Mouse (Mus musculus): ENCODE data around the gene Opa3. TPM values are rescaled to one million over a fixed set of nuclear protein-coding genes. Genes with fewer than 3 reads are reported as not detected.
A peak's percentile ranks its signal among the peaks of the same experiment; 100 is the strongest.

Opa3 gene
- polyA plus RNA-seq, 1 experiment, result 11.6 TPM

GRCm38 (mm10) chr7:19283406-19283804 lies 55.3 kb downstream of the Opa3 start:
- Histone ChIP-seq H3K4me3 (replicated peaks) (peak overlapping the region; percentile 91), H3K4me1 (peaks cover 31% of the 10 kb centered on the region), H3K9me3 (no peaks in the 10 kb centered on the region), H3K36me3 (replicated peaks; ENCODE audit: low read length) (no peaks in the 10 kb centered on the region), H3K27me3 (replicated peaks) (peaks cover 57% of the 10 kb centered on the region)
- no peak for TF ChIP-seq FLI1 (IDR thresholded peaks at IDR 0.05; ENCODE audit: low read length)

DNA sequence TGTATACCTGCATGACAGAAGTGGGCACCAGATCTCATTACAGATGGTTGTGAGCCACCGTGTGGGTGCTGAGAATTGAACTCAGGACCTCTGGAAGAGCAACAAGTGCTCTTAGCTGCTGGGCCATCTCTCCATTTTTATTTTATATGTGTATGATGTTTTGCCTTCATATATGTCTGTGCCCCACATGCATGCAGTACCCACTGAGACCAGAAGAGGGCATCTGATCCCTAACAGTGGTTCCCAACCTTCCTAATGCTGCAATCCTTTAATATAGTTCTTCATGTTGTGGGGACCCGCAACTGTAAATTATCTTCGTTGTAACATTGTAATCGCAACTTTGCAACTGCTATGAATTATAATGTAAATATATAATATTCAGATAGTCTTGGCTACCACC lies 56.6 kb downstream of the Opa3 start:
- H3K4me3 ChIP-seq (replicated peaks), result no peak overlapping the region
- peaks cover 48% of the 10 kb centered on the region for H3K27me3 ChIP-seq (replicated peaks)
- TF ChIP-seq GATA1 (IDR thresholded peaks at IDR 0.05; ENCODE audit: borderline replicate concordance, low read length), result no peak
- no peak for TF ChIP-seq FLI1 (IDR thresholded peaks at IDR 0.05; ENCODE audit: low read length)
- H3K9me3 ChIP-seq, result no peaks in the 10 kb centered on the region
- H3K4me1 ChIP-seq, result peaks cover 21% of the 10 kb centered on the region
- H3K36me3 ChIP-seq (replicated peaks; ENCODE audit: low read length), result no peaks in the 10 kb centered on the region

DNA sequence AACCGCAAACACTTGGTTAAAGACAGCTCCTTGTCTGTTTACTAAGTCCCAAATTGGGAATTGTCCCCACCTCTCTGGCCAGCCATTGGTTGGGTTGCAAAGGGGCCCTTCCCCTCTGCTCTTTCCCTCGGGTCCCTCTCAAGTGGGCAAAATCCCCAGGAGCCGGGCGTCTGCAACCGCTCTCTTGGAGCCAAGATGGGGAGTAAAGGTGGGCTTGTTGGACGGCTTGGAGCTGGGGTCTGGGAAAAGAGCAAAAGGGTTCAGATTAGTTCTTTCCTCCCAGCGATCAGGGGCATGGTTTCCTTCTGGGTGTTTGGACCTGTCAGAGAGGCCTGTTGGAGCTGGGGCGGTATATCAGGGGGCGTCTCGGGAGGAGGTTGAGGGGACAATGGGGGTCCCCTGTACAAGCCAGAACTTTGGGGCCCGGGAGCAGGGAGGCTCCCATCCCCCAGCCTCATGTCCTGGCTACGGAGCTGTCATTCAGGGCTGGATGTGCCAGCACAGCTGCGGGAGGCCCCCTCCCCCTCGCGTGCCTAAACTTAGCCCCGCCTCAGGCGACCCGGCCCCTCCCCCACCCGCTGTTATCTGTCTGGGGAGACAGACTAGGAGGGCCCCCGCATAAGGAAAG lies 62.9 kb downstream of the Opa3 start:
- Histone ChIP-seq H3K4me3 (replicated peaks) (peak overlapping the region; percentile 90), H3K4me1 (peaks cover 29% of the 10 kb centered on the region), H3K36me3 (replicated peaks; ENCODE audit: low read length) (no peaks in the 10 kb centered on the region), H3K9me3 (no peaks in the 10 kb centered on the region), H3K27me3 (replicated peaks) (peaks cover 22% of the 10 kb centered on the region)
- TF ChIP-seq FLI1 (IDR thresholded peaks at IDR 0.05; ENCODE audit: low read length) (no peak), GATA1 (IDR thresholded peaks at IDR 0.05; ENCODE audit: borderline replicate concordance, low read length) (no peak)

DNA sequence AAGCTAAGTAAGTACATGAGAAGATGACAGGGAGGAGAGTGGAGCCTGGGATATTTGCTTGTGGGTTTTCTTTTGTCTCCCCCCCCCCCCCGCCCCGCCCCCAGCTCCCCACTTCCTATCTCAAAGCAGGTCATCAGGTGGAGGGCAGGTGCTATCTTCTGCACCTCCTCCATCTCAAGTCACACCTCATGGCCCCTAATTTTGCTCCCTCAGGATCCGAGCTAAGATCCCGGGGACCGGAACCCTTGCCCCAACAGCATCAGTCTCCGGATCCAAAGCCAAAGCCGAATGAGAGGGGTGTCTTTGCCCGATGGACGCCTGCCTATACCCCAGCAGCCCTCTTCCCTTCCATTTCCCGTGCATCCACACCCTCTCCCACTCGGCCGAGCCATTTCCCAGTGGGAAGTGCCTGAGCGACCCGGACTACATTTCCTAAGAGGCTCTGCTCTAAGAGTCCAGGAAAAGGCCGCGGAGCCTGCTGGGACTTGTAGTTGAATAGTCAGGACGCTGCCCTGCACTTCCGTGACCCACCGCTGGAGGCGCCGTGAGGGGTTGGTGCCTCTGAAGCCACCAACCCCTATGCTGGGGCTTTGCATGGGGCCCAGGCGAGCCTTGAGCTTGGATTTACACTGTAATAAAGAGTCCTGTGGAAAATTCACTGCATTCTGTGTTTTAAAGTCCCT lies 67.5 kb downstream of the Opa3 start:
- Histone ChIP-seq H3K4me3 (replicated peaks) (peak overlapping the region; percentile 92), H3K27me3 (replicated peaks) (peaks cover 2% of the 10 kb centered on the region), H3K36me3 (replicated peaks; ENCODE audit: low read length) (no peaks in the 10 kb centered on the region), H3K9me3 (no peaks in the 10 kb centered on the region), H3K4me1 (peaks cover 31% of the 10 kb centered on the region)
- TF ChIP-seq GATA1 (IDR thresholded peaks at IDR 0.05; ENCODE audit: borderline replicate concordance, low read length), result no peak
- no peak for TF ChIP-seq FLI1 (IDR thresholded peaks at IDR 0.05; ENCODE audit: low read length)

GRCm38 (mm10) chr7:19297034-19297433 lies 68.9 kb downstream of the Opa3 start:
- no peak overlapping the region for H3K4me3 ChIP-seq (replicated peaks)
- H3K9me3 ChIP-seq, result no peaks in the 10 kb centered on the region
- H3K27me3 ChIP-seq (replicated peaks), result peaks cover 9% of the 10 kb centered on the region
- H3K36me3 ChIP-seq (replicated peaks; ENCODE audit: low read length), result no peaks in the 10 kb centered on the region
- TF ChIP-seq FLI1 (IDR thresholded peaks at IDR 0.05; ENCODE audit: low read length) (no peak), GATA1 (IDR thresholded peaks at IDR 0.05; ENCODE audit: borderline replicate concordance, low read length) (no peak)
- H3K4me1 ChIP-seq, result peaks cover 29% of the 10 kb centered on the region

DNA sequence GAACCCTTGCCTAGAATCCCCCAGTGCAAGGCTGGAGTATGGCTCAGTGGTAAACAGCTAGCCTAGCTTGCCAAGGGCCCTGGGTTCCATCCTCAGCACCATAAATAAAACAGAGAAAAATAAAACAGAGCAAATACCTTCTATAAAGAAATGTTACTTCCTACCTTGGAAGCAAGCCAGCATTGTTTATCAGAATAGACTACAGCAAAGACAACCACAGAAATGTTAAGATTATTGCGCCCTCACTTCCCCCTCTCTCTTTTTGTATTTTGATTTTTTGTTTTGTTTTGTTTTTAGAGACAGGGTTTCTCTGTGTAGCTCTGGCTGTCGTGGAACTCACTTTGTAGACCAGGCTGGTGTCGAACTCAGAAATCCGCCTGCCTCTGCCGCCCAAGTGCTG lies 69.7 kb downstream of the Opa3 start:
- no peak for TF ChIP-seq GATA1 (IDR thresholded peaks at IDR 0.05; ENCODE audit: borderline replicate concordance, low read length)
- TF ChIP-seq FLI1 (IDR thresholded peaks at IDR 0.05; ENCODE audit: low read length), result no peak

DNA sequence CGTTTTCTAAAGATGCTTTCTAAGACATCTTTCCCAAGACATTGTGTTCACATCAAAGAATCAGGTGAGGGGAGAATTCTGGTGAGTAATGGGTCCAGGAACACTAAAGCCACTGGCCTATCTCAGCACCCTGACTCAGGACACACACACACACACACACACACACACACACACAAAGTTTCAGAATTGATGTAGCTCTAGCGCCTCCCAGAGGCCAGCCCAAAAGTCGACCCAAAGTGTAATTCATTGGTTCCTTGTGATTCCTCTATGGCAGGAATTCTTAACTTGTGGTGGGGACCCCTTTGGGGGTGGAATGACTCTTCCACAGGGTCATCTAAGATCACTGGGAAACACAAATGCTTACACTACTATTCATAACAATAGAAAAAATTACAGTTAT lies 71.1 kb downstream of the Opa3 start:
- Histone ChIP-seq H3K36me3 (replicated peaks; ENCODE audit: low read length) (no peaks in the 10 kb centered on the region), H3K4me1 (peaks cover 38% of the 10 kb centered on the region), H3K4me3 (replicated peaks) (no peak overlapping the region), H3K27me3 (replicated peaks) (peaks cover 21% of the 10 kb centered on the region), H3K9me3 (no peaks in the 10 kb centered on the region)
- TF ChIP-seq GATA1 (IDR thresholded peaks at IDR 0.05; ENCODE audit: borderline replicate concordance, low read length) (no peak), FLI1 (IDR thresholded peaks at IDR 0.05; ENCODE audit: low read length) (no peak)

More for the DNA sequence above, 69.7 kb downstream of the Opa3 start:
- Histone ChIP-seq H3K36me3 (replicated peaks; ENCODE audit: low read length) (no peaks in the 10 kb centered on the region), H3K9me3 (no peaks in the 10 kb centered on the region), H3K4me3 (replicated peaks) (no peak overlapping the region), H3K27me3 (replicated peaks) (peaks cover 16% of the 10 kb centered on the region), H3K4me1 (peaks cover 33% of the 10 kb centered on the region)

DNA sequence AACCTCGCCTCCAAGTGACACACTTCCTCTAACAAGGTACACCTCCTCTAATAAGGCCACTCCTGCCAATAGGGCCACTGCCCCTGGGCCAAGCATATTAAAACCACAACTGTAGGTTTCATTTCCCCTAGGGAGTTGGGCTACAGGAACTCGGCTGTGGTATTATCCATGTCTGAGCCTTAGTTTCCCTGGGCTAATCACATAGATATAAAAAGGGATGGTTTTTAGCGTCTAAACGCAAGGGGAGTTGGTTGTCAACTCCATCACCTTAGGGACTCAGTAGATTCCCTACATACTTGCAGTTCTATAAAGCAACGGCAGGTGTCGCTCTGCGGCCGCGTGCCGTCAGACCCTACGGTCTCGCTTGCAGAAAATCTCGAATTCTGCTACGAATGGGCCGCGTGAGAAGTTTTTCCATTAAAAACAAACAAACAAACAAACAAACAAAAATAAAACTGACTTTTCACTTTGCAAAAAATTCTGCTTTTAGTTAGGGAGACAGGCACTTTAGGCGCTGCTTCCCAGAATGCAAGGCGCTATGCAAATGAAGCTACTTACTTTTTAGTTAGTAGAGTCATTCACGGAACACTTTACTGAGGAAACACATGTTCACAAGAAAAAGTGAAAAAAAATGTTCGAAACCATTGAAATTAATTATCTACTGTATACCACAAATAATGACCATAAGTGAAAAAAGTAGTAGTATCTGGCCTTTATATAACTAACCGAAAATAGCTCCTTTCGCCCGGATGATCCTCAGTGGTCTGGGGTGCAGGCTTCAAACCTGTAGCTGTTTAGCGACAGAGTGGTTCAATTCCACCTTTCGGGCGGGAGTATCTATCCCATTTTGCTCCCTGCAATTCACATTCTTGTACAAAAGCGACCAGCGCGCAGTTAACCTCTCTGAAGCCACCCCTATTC lies 72.6 kb downstream of the Opa3 start:
- H3K4me1 ChIP-seq, result peaks cover 47% of the 10 kb centered on the region
- peak overlapping the region; percentile 88 for H3K4me3 ChIP-seq (replicated peaks)
- H3K36me3 ChIP-seq (replicated peaks; ENCODE audit: low read length), result no peaks in the 10 kb centered on the region
- TF ChIP-seq GATA1 (IDR thresholded peaks at IDR 0.05; ENCODE audit: borderline replicate concordance, low read length) (no peak), FLI1 (IDR thresholded peaks at IDR 0.05; ENCODE audit: low read length) (no peak)
- H3K9me3 ChIP-seq, result no peaks in the 10 kb centered on the region
- H3K27me3 ChIP-seq (replicated peaks), result peaks cover 36% of the 10 kb centered on the region

DNA sequence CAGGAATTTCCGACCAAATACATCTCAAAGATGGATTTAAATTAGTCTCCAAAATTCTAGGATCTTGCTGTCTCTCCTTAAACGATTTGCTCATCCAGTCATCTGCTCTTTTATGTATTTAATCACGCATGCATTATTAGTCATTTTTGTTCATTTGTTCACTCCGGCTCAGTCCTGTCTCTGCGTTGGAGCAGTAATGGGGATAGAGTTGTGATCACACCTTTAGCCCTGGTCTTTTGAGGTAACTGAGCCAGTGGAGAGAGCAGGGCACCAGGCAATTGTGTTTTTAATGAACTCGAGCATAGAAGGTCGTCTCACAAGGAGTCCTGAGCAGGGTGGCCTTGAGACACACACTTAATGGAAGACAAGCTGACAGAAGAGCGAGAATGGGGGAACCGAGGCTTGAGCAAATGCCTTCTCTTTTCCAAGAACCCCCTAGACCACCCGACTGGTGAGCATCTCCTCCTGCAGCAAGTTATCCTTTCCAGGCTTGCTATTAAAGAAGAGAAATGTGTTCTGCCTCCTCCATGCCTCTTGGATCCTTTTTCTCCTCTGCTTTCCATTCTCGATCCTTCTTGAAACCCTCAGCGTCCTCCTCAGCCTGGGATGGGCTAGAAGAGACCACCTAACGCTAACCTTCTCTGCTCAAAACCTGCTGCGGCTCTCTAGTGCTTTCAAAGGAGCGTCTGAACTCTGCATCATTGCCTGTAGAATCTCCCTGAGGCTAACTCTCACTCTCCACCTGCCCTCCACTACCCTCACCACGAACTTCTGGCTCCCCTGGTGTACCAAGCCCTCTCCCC lies 73.5 kb downstream of the Opa3 start:
- peaks cover 55% of the 10 kb centered on the region for H3K4me1 ChIP-seq
- H3K4me3 ChIP-seq (replicated peaks), result peak overlapping the region; percentile 88
- no peaks in the 10 kb centered on the region for H3K9me3 ChIP-seq
- no peak for TF ChIP-seq GATA1 (IDR thresholded peaks at IDR 0.05; ENCODE audit: borderline replicate concordance, low read length)
- no peak for TF ChIP-seq FLI1 (IDR thresholded peaks at IDR 0.05; ENCODE audit: low read length)
- H3K36me3 ChIP-seq (replicated peaks; ENCODE audit: low read length), result no peaks in the 10 kb centered on the region
- peaks cover 46% of the 10 kb centered on the region for H3K27me3 ChIP-seq (replicated peaks)

Data from megakaryocyte, embryonic 14.5 days (primary cell).